ENCODE assay signal across 9 mouse cellular contexts in genomic region chr8:10664861-10665543, GRCm38 (mm10).
A peak's percentile ranks its signal among the peaks of the same experiment; 100 is the strongest.
DNase-seq lines count a peak whose midpoint lies in the region; ATAC-seq and TF ChIP-seq lines count a peak whose summit lies in the region.
"Had no signal": no experiment of that assay in that cellular context is flagged by ENCODE, and none has a peak within 500 bp of the region (broad histone marks: within the 10 kb centered on the region; RNA-seq: fewer than 3 reads in every experiment).

No protein-coding gene starts in this region.

- TF ChIP-seq CTCF in intestine, postnatal 0 days (IDR thresholded peaks at IDR 0.05; ENCODE audit: low read depth) = no peak

- no peak for DNase-seq in intestine, embryonic 14.5 days (ENCODE audit: low spot score)
- peak; percentile 94 for DNase-seq in R1 (ENCODE audit: low read depth, low spot score)
- peak; percentile 70 to 76 for DNase-seq in kidney, adult 8-10 months
- DNase-seq in midbrain, embryonic 14.5 days = peak; percentile 49
- DNase-seq in layer of hippocampus, postnatal 25 days (ENCODE audit: extremely low spot score in 1 of 2, low spot score in 1 of 2) = no peak
- DNase-seq in layer of hippocampus, postnatal 36 days = no peak

- no peaks in the 10 kb centered on the region for H3K36me3 ChIP-seq in intestine, embryonic 14.5 days (ENCODE audit: control insufficient read depth, insufficient read depth, low read length)
- H3K36me3 ChIP-seq in intestine, postnatal 0 days (ENCODE audit: control insufficient read depth, insufficient read depth) = no peaks in the 10 kb centered on the region
- H3K36me3 ChIP-seq in midbrain, embryonic 14.5 days (ENCODE audit: control insufficient read depth, insufficient read depth, low read length) = no peaks in the 10 kb centered on the region
- no peaks in the 10 kb centered on the region for H3K36me3 ChIP-seq in heart, embryonic 12.5 days

- no peak for ATAC-seq in intestine, embryonic 14.5 days (replicated peaks; ENCODE audit: low FRiP score, low TSS enrichment, low read depth)
- no peak for ATAC-seq in intestine, postnatal 0 days
- no peak for ATAC-seq in midbrain, embryonic 14.5 days (ENCODE audit: low FRiP score, low TSS enrichment)
- ATAC-seq in heart, embryonic 12.5 days (ENCODE audit: insufficient number of reproducible peaks, low FRiP score) = no peak

- H3K4me1 ChIP-seq in intestine, embryonic 14.5 days (replicated peaks; ENCODE audit: control insufficient read depth, insufficient read depth, low read length) = peaks cover 17% of the 10 kb centered on the region
- H3K4me1 ChIP-seq in intestine, postnatal 0 days (replicated peaks; ENCODE audit: control insufficient read depth, insufficient read depth, low read length) = 0 out of 2 replicates have a peak, but pooled peaks cover 4% of the 10 kb centered on the region
- peaks cover 21% of the 10 kb centered on the region for H3K4me1 ChIP-seq in midbrain, embryonic 14.5 days (ENCODE audit: control insufficient read depth, insufficient read depth, low read length)
- H3K4me1 ChIP-seq in heart, embryonic 12.5 days (replicated peaks) = peaks cover 19% of the 10 kb centered on the region

- WGBS in intestine, embryonic 14.5 days = 14% methylated on average over 13 of the region's 13 CpGs
- WGBS in intestine, postnatal 0 days = 23% methylated on average over 13 of the region's 13 CpGs
- WGBS in midbrain, embryonic 14.5 days = 15% methylated on average over 13 of the region's 13 CpGs
- WGBS in heart, embryonic 12.5 days = 24% methylated on average over 13 of the region's 13 CpGs

- no peak overlapping the region for H3K9ac ChIP-seq in intestine, embryonic 14.5 days (ENCODE audit: low read length)
- no peak overlapping the region for H3K9ac ChIP-seq in intestine, postnatal 0 days (ENCODE audit: low read depth, low read length)
- H3K9ac ChIP-seq in midbrain, embryonic 14.5 days (replicated peaks; ENCODE audit: low read length) = no peak overlapping the region
- no peak overlapping the region for H3K9ac ChIP-seq in heart, embryonic 12.5 days

- no peaks in the 10 kb centered on the region for H3K27me3 ChIP-seq in intestine, embryonic 14.5 days (replicated peaks; ENCODE audit: control insufficient read depth, insufficient read depth, low read length)
- no peaks in the 10 kb centered on the region for H3K27me3 ChIP-seq in intestine, postnatal 0 days (replicated peaks; ENCODE audit: control insufficient read depth, insufficient read depth, low read length)
- no peaks in the 10 kb centered on the region for H3K27me3 ChIP-seq in midbrain, embryonic 14.5 days (ENCODE audit: control insufficient read depth, insufficient read depth, low read length)
- H3K27me3 ChIP-seq in heart, embryonic 12.5 days (replicated peaks) = no peaks in the 10 kb centered on the region

- H3K9me3 ChIP-seq in intestine, embryonic 14.5 days (ENCODE audit: control insufficient read depth, low read length) = 0 out of 2 replicates have a peak, but pooled peaks cover 4% of the 10 kb centered on the region
- H3K9me3 ChIP-seq in intestine, postnatal 0 days (ENCODE audit: control insufficient read depth) = no peaks in the 10 kb centered on the region
- H3K9me3 ChIP-seq in midbrain, embryonic 14.5 days (ENCODE audit: control insufficient read depth, low read length) = no peaks in the 10 kb centered on the region
- peaks cover 7% of the 10 kb centered on the region; the same call in 1 of the 2 replicates for H3K9me3 ChIP-seq in heart, embryonic 12.5 days (replicated peaks)

- H3K4me3 ChIP-seq in intestine, embryonic 14.5 days (ENCODE audit: low read depth, low read length) = no peak overlapping the region
- H3K4me3 ChIP-seq in intestine, postnatal 0 days (ENCODE audit: low read depth, low read length) = no peak overlapping the region
- H3K4me3 ChIP-seq in midbrain, embryonic 14.5 days (replicated peaks; ENCODE audit: low read depth, low read length) = no peak overlapping the region
- no peak overlapping the region for H3K4me3 ChIP-seq in heart, embryonic 12.5 days
- H3K4me3 ChIP-seq: erythroblast, embryonic 14.5 days had no signal

- 0 out of 2 replicates have a peak overlapping the region, but pooled peaks have one; percentile 4 for H3K4me2 ChIP-seq in intestine, embryonic 14.5 days (ENCODE audit: low read length)
- no peak overlapping the region for H3K4me2 ChIP-seq in intestine, postnatal 0 days (replicated peaks; ENCODE audit: low read depth)
- H3K4me2 ChIP-seq in midbrain, embryonic 14.5 days (ENCODE audit: low read length) = no peak overlapping the region
- no peak overlapping the region for H3K4me2 ChIP-seq in heart, embryonic 12.5 days

- no peak overlapping the region for H3K27ac ChIP-seq in intestine, embryonic 14.5 days (ENCODE audit: low read depth)
- no peak overlapping the region for H3K27ac ChIP-seq in intestine, postnatal 0 days (ENCODE audit: low read depth, low read length)
- H3K27ac ChIP-seq in midbrain, embryonic 14.5 days (replicated peaks; ENCODE audit: low read depth, low read length) = no peak overlapping the region
- no peak overlapping the region for H3K27ac ChIP-seq in heart, embryonic 12.5 days (ENCODE audit: poor library complexity, severe bottlenecking)

Comparison
In these comparisons a context has a peak if more than half of its experiments do, and no peak if none do; other contexts are left out.
1. DNase-seq: peak in R1 (single experiment), kidney, adult 8-10 months (2 of 2) and midbrain, embryonic 14.5 days (single experiment); none in intestine, embryonic 14.5 days (single experiment), layer of hippocampus, postnatal 25 days (0 of 2) and layer of hippocampus, postnatal 36 days (0 of 2).